Mouse (Mus musculus) mouse trophoblast stem cell (cell line): ENCODE data around the gene Cercam.
"Not testable (repeated sequence)": the region's sequence is repeated elsewhere in the genome, so short reads cannot be mapped to it uniquely, and the experiment has no call there.

Experiments
- in situ Hi-C, 2 experiments: fragments of 300-500 bp; cut with MseI, MboI; formaldehyde crosslinking; loops; 2 replicates in 1 of 2; 3 replicates in 1 of 2; pipeline ENCODE4 v1.15.1; 2025

Gene Cercam

GRCm38 (mm10) chr2:29853736-29854135 is 15.2 kb upstream of the Cercam start:
- in situ Hi-C loops = no loop called here

- in situ Hi-C loops = no loop called here
Measured at GRCm38 (mm10) chr2:29855585-29856210, 13.3 kb upstream of the Cercam start.

DNA sequence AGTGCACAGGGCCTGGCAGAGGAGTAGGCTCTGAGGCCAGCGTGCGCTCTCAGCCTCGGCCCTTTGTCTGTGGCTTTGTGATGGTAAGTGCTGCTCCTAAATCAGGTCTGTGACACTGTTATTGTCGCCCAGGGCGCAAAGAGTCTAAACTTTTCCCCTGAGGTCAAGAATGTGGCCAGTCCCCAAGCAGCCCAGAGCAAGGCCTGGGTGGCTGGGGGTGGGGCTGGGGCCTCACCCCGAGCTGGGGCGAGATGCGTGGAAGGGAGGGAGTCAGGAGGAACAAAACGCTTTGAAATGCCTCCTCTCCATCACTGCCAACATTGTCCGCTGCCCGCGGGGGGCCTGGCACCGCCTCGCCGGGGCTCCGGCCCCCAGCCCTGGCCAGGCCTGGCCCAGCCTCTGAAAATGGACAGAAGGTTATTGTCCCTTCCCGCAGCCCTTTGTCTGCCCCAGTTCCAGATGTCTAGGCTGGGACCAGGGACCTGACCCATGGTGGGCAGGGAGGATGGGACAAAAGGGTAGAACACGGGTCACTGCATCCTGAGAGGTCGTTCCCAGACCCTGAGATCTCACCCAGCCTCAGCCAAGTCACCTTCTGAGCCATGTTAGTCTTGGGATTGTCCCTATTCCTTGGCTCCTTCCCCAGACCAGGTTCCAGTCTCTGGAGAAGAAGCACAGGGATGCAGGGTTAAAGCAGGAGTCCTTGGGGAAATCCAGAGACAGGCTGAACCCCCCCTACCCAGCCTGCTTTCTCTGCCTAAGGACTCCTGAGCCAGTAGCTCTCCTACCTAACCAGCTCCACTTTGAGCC is 12.3 kb upstream of the Cercam start:
- in situ Hi-C loops = no loop called here

GRCm38 (mm10) chr2:29857341-29857740 is 11.6 kb upstream of the Cercam start:
- in situ Hi-C loops = no loop called here

DNA sequence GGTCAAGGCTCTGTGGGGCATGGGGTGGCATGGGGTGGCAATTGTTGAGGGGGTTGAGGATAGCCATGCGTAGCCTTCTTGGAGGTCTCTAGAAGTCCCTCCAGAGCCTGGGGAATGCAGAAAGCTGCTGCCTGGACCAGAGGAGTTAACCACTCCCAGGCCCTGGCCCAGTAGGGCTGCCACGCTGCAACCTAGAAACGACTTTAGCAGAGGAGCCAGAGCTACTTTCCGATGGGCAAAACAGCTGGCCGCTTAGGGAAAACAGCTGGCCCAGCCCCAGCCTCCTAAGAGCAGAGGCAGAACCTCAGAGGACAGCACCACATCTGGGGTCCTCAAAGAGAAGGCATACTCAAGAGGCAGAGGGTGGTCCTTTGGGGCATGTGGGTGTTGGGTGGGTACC is 11.0 kb upstream of the Cercam start:
- in situ Hi-C loops = no loop called here

DNA sequence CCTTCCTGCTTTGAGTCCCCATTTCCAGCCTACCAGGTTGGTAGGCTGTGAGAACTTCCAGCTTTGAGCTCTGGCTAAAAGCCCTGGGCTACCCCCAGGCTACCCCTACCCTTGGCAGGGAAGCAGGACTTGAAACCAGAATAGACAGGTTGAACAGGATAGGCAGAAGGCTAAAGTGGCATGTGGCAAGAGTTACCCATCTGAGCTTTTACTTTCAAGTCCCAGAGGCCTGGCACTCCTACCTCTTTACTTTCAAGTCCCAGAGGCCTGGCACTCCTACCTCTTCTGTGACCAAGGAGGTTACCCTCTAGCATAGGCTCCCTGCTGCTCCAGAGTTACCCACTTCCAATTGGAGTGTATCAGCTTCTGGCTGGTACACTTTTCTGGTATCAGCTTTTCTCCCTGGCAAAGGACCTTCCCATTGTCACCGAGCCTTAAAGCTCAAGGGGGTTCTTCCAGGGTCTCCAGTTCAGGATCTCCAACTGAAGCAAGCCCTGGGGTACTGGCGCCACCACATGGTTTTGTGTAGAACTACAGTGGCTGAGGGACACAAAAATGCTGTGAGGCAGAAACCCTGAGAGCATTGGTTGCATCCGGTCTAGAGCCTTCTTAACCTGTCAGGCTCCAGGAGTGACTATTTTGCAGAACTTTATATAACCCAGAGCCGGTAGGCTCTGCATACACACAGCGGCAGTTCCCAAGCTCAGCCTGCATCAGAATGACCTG is 10.1 kb upstream of the Cercam start:
- in situ Hi-C loops = no loop called here

GRCm38 (mm10) chr2:29865125-29865524 is 3.8 kb upstream of the Cercam start:
- in situ Hi-C loops = no loop called here

DNA sequence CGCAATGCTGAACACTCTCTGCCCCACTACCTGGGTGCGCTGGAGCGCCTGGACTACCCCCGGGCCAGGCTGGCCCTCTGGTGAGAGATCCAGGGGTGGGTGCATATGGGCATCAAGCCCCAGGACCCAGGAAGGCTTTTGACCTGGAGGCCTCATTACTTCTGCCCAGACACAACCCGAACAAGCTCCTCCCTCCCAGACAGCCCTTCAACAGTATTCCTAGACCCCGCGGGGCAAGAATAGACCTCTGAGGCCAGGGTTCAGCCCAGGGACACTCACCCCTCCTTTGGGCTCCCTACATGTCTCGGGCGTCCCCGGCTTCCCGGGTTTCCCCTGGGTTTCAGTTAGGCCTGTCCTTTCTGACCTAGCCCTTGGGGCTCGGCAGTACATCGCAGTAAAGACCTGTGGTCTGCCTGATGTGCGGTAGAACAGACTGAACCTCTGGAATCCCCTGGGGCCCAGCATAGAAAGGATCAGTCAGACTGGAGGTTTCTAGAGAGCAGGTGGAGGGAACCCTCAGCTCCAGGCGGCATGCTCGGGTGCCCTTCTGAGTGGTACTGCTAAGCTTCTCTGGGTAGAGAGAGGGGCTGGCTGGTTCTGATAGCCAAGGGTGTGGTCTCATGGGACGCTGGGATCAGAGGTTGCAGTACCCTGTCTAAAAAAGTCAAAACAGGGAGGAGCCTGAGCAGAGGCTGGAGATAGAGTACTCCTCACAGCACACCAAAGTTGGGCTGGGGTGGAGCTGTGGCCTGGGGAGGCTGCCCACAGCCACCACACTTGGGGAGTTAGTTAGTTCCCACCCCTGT is 885 bp downstream of the Cercam start:
- in situ Hi-C loops = no loop called here

DNA sequence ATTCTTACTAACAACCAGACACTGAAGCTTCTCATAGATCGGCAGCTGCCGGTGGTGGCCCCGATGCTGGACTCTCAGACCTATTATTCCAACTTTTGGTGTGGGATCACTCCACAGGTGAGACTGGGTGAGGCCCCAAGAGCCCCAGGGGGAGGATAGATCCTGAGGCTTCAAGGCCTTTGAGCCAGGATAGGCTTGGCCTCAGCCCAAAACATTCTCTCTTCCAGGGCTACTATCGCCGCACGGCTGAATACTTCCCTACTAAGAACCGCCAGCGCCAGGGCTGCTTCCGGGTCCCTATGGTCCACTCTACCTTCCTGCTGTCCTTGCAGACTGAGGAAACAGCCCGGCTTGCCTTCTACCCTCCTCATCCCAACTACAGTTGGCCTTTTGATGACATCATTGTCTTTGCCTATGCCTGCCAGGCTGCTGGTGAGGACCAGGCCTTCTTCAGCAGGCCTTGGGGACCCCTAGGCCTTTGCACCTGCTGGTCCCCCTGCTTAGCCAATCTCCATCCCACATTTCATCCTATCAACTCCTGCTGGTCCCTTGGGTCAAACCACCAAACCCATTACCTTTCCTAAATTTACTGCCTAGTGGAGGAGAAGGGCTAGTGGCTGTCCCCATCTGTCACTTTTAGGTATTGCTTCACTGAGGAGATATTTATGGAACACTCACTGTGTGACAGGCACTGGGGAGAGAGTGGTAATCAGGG is 3.8 kb downstream of the Cercam start:
- in situ Hi-C loops = no loop called here

GRCm38 (mm10) chr2:29873801-29874200 is 4.8 kb downstream of the Cercam start:
- in situ Hi-C loops = no loop called here

DNA sequence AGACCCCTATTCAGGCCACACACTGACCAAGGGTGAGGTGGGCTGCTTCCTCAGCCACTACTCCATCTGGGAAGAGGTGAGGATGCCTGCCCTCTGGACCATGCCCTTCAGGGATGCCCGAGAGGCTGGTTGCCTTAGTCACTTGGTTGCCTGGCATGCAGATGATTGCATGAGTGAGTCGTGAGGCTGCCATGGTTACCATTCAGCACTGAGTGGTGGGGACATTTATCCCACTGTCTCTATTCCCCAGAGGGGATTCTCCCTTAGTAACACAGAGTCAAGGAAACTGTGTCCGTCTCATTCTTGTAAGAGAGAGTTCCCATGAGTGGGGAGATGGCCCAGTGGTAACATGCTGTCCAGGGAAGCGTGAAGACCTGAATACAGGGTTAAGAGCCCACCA is 9.1 kb downstream of the Cercam start:
- in situ Hi-C loops = no loop called here

DNA sequence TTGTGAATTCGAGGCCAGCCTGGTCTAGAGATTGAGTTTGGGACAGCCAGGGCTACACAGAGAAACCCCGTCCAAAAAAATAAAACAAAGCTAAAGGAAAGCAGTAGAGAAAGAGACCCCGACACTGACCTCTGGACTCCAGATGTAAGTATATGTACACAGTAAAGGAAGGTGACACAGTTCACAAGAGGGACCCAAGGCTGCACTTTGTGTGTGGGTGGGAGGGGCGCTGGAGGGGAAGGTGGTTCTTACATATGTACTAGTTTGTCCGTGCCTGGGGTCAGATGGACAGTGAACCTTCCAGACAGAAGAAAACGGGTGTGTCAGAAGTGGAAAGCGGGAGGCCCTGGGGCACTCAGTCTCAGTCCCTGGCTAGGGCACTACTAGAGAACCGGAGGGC is 10.2 kb downstream of the Cercam start:
- in situ Hi-C loops = no loop called here

- in situ Hi-C loops = no loop called here
Measured at GRCm38 (mm10) chr2:29879964-29880830, 11.2 kb downstream of the Cercam start.

GRCm38 (mm10) chr2:29886659-29887292 is 17.8 kb downstream of the Cercam start:
- in situ Hi-C loops = not testable (repeated sequence)

DNA sequence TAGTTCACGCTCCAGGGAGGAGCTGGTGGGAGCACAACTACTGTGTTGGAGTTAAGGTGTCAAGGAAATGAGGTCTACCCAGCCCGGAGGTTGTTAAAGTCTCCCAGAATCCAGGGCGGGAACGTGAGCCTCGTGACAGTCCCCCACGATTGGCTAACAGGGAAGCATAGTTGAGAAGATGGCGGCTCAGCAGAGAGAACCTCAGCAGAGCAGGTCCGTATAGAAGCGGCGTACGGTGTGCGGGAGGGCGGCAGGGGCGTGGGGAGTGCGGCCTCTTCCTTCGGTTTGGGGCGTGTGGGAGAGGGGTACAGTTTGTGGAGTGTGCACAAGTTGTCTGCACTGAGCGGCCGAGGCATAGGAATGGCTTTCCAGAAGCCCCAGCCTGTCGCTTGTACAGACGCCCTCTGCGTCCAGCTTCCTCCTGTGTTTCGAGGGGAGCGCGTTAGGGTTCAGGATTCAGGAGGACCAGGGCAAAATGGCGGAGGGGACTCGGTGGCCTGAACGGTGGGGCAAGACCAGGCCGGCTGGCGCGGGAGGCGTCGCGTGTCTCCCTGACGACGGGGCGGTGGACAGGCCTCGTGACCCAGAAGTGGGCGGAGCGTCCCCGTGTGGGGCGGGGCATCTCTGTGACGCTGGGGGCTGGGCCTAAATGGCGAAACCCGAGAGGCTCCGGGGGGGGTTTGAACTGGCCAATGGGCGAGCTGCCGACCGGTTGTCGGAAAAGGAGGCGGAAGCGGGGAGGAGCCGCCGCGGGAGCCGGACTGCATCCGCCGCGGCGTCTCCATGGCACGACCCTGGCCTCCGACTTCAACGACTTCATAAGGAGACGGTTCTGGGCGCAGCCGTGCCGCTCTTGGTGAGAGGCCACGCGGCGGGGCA is 20.3 kb downstream of the Cercam start, which contains the start of gene Odf2:
TSS of gene Odf2 (plus strand) at position 156 of the 879 bp plus-strand sequence.
- in situ Hi-C loops = no loop called here

DNA sequence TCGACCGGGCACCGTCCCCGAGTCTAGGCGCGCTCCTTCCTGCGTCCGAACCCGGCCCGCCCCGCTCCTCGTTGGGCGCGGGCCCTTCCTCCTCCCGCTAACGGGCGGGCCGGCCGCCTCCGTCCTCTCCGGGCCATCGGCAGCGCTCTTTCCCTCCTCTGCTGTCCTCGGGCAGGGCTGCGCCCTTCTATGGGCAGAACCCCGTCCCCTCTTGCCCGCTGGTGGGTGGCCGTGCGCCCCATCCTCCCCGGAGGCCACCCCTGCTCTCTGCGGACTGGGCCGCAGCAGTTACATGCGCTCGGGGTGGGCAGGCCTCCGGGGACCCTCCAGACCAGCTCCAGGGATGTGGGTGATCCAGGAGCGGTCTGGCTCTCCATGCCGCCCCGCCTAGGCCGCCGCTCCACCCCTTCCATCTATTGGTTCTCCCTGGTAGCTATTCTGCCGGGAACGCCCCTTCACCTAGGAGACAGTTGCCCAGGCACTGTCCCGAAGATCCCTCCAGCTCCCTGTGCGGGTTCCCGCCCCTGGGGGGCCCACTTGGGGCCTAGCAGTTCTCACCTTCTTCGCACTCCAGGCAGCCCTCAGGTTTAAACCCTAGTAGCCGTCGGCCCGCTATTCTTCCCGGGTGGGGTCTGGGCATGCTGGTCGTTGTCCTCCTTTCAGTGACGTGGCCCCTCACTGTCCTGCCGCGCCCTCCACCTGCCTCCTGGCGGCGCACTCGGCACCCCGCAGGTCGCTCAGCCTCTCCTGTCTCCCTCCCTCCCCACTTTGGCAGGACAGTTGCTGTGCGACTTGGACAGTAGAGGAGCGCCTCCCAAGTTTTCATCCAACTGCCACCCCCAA is 21.2 kb downstream of the Cercam start:
- in situ Hi-C loops = no loop called here

GRCm38 (mm10) chr2:29891773-29892172 is 22.8 kb downstream of the Cercam start:
- in situ Hi-C loops = no loop called here

- in situ Hi-C loops = no loop called here
Measured at GRCm38 (mm10) chr2:29896071-29896470, 27.1 kb downstream of the Cercam start.
